Mouse (Mus musculus): ENCODE measurements at regions not wholly inside any gene's neighbourhood (a gene's known extent, or its start where the extent isn't known, plus 50 kb on each side); places are given as distances from the start of the nearest gene placed in this dataset.

GRCm38 (mm10) chr8:93691826-93692225 lies 117.9 kb upstream of the Gnao1 start:
- Histone ChIP-seq H3K27ac (replicated peaks) (no peak overlapping the region), H3K27me3 (no peaks in the 10 kb centered on the region), H3K9me3 (no peaks in the 10 kb centered on the region), H3K4me2 (no peak overlapping the region), H3K9ac (no peak overlapping the region), H3K36me3 (no peaks in the 10 kb centered on the region), H3K4me3 (no peak overlapping the region), H3K4me1 (replicated peaks) (peaks cover 13% of the 10 kb centered on the region)
- ATAC-seq (ENCODE audit: low FRiP score, low read depth) = no peak
- WGBS = 86% methylated on average over 2 of the region's 2 CpGs

- no peak for ATAC-seq (ENCODE audit: low FRiP score, low read depth)
- Histone ChIP-seq H3K27ac (replicated peaks) (no peak overlapping the region), H3K4me2 (no peak overlapping the region), H3K4me1 (replicated peaks) (no peaks in the 10 kb centered on the region), H3K9ac (no peak overlapping the region), H3K9me3 (no peaks in the 10 kb centered on the region), H3K4me3 (no peak overlapping the region), H3K27me3 (no peaks in the 10 kb centered on the region), H3K36me3 (no peaks in the 10 kb centered on the region)
- 68% methylated on average over 7 of the region's 7 CpGs for WGBS
These were observed 112.6 kb upstream of the Gnao1 start for GRCm38 (mm10) chr8:93697206-93697605.

GRCm38 (mm10) chr8:93698508-93698907 lies 111.3 kb upstream of the Gnao1 start:
- 92% methylated on average over 3 of the region's 3 CpGs for WGBS
- H3K9me3 ChIP-seq = no peaks in the 10 kb centered on the region

GRCm38 (mm10) chr8:93701391-93701790 lies 108.4 kb upstream of the Gnao1 start:
- Histone ChIP-seq H3K27me3 (no peaks in the 10 kb centered on the region), H3K27ac (replicated peaks) (no peak overlapping the region), H3K4me3 (no peak overlapping the region), H3K4me1 (replicated peaks) (no peaks in the 10 kb centered on the region), H3K9me3 (no peaks in the 10 kb centered on the region), H3K9ac (no peak overlapping the region), H3K36me3 (no peaks in the 10 kb centered on the region), H3K4me2 (no peak overlapping the region)
- WGBS = 70% methylated on average over 3 of the region's 3 CpGs
- ATAC-seq (ENCODE audit: low FRiP score, low read depth) = no peak

More at GRCm38 (mm10) chr8:93698508-93698907, 111.3 kb upstream of the Gnao1 start:
- Histone ChIP-seq H3K27ac (replicated peaks) (no peak overlapping the region), H3K4me1 (replicated peaks) (no peaks in the 10 kb centered on the region), H3K4me2 (no peak overlapping the region), H3K9ac (no peak overlapping the region), H3K27me3 (no peaks in the 10 kb centered on the region), H3K36me3 (no peaks in the 10 kb centered on the region), H3K4me3 (no peak overlapping the region)
- no peak for ATAC-seq (ENCODE audit: low FRiP score, low read depth)

GRCm38 (mm10) chr8:93712066-93712706 lies 97.6 kb upstream of the Gnao1 start:
- no peak overlapping the region for H3K9ac ChIP-seq
- H3K36me3 ChIP-seq = no peaks in the 10 kb centered on the region
- no peaks in the 10 kb centered on the region for H3K27me3 ChIP-seq
- no peaks in the 10 kb centered on the region for H3K9me3 ChIP-seq
- 88% methylated on average over 3 of the region's 3 CpGs for WGBS
- H3K4me3 ChIP-seq = no peak overlapping the region
- no peak overlapping the region for H3K4me2 ChIP-seq
- H3K27ac ChIP-seq (replicated peaks) = no peak overlapping the region
- no peaks in the 10 kb centered on the region for H3K4me1 ChIP-seq (replicated peaks)
- ATAC-seq (ENCODE audit: low FRiP score, low read depth) = no peak

GRCm38 (mm10) chr8:93713221-93713620 lies 96.5 kb upstream of the Gnao1 start:
- no peak for ATAC-seq (ENCODE audit: low FRiP score, low read depth)
- WGBS = 70% methylated on average over 2 of the region's 2 CpGs
- H3K27ac ChIP-seq (replicated peaks) = no peak overlapping the region
- no peaks in the 10 kb centered on the region for H3K4me1 ChIP-seq (replicated peaks)
- no peaks in the 10 kb centered on the region for H3K36me3 ChIP-seq
- H3K4me3 ChIP-seq = no peak overlapping the region
- H3K9me3 ChIP-seq = no peaks in the 10 kb centered on the region
- no peak overlapping the region for H3K9ac ChIP-seq
- no peaks in the 10 kb centered on the region for H3K27me3 ChIP-seq
- H3K4me2 ChIP-seq = no peak overlapping the region

GRCm38 (mm10) chr8:93724896-93725489 lies 84.8 kb upstream of the Gnao1 start:
- Histone ChIP-seq H3K9me3 (no peaks in the 10 kb centered on the region), H3K36me3 (no peaks in the 10 kb centered on the region), H3K27me3 (no peaks in the 10 kb centered on the region), H3K27ac (replicated peaks) (no peak overlapping the region), H3K4me3 (no peak overlapping the region), H3K4me1 (replicated peaks) (peaks cover 19% of the 10 kb centered on the region), H3K9ac (no peak overlapping the region), H3K4me2 (no peak overlapping the region)
- no peak; the same call in 1 of the 2 replicates for ATAC-seq (ENCODE audit: low FRiP score, low read depth)
- WGBS = 77% methylated on average over 15 of the region's 15 CpGs

- no peaks in the 10 kb centered on the region for H3K36me3 ChIP-seq
- ATAC-seq (ENCODE audit: low FRiP score, low read depth) = peak; percentile 65
- H3K4me2 ChIP-seq = no peak overlapping the region
- H3K27me3 ChIP-seq = no peaks in the 10 kb centered on the region
- H3K4me3 ChIP-seq = no peak overlapping the region
- peaks cover 21% of the 10 kb centered on the region for H3K4me1 ChIP-seq (replicated peaks)
- no peak overlapping the region for H3K9ac ChIP-seq
- H3K27ac ChIP-seq (replicated peaks) = peak overlapping the region; percentile 38
- no peaks in the 10 kb centered on the region for H3K9me3 ChIP-seq
- 42% methylated on average over 15 of the region's 15 CpGs for WGBS
These were observed 80.4 kb upstream of the Gnao1 start for GRCm38 (mm10) chr8:93729124-93729930.

- no peaks in the 10 kb centered on the region for H3K27me3 ChIP-seq
- ATAC-seq (ENCODE audit: low FRiP score, low read depth) = no peak
- no peak overlapping the region for H3K4me3 ChIP-seq
- no peak overlapping the region for H3K27ac ChIP-seq (replicated peaks)
- WGBS = 59% methylated on average over 14 of the region's 14 CpGs
- no peak overlapping the region for H3K4me2 ChIP-seq
- H3K9ac ChIP-seq = no peak overlapping the region
- H3K36me3 ChIP-seq = no peaks in the 10 kb centered on the region
- peaks cover 17% of the 10 kb centered on the region for H3K4me1 ChIP-seq (replicated peaks)
- H3K9me3 ChIP-seq = no peaks in the 10 kb centered on the region
These were observed 78.7 kb upstream of the Gnao1 start for GRCm38 (mm10) chr8:93730738-93731700.

- Histone ChIP-seq H3K27me3 (no peaks in the 10 kb centered on the region), H3K4me2 (no peak overlapping the region), H3K9me3 (no peaks in the 10 kb centered on the region), H3K4me3 (no peak overlapping the region), H3K9ac (no peak overlapping the region), H3K27ac (replicated peaks) (no peak overlapping the region), H3K4me1 (replicated peaks) (peaks cover 6% of the 10 kb centered on the region), H3K36me3 (no peaks in the 10 kb centered on the region)
- ATAC-seq (ENCODE audit: low FRiP score, low read depth) = no peak
- 76% methylated on average over 4 of the region's 4 CpGs for WGBS
These were observed 74.9 kb upstream of the Gnao1 start for GRCm38 (mm10) chr8:93734818-93735217.

- H3K27ac ChIP-seq (replicated peaks) = 0 out of 2 replicates have a peak overlapping the region, but pooled peaks have one; percentile 10
- WGBS = 33% methylated on average over 3 of the region's 3 CpGs
These were observed 69.5 kb upstream of the Gnao1 start for GRCm38 (mm10) chr8:93740281-93740680.

More at GRCm38 (mm10) chr8:93740281-93740680, 69.5 kb upstream of the Gnao1 start:
- H3K4me2 ChIP-seq = no peak overlapping the region
- H3K27me3 ChIP-seq = no peaks in the 10 kb centered on the region
- H3K4me1 ChIP-seq (replicated peaks) = peaks cover 12% of the 10 kb centered on the region
- no peaks in the 10 kb centered on the region for H3K9me3 ChIP-seq
- H3K4me3 ChIP-seq = no peak overlapping the region
- no peak for ATAC-seq (ENCODE audit: low FRiP score, low read depth)
- no peak overlapping the region for H3K9ac ChIP-seq
- no peaks in the 10 kb centered on the region for H3K36me3 ChIP-seq
